Mouse (Mus musculus): ENCODE data around the gene Sh2d6.
"Not testable (repeated sequence)": the region's sequence is repeated elsewhere in the genome, so short reads cannot be mapped to it uniquely, and the experiment has no call there.

The Sh2d6 gene

DNA sequence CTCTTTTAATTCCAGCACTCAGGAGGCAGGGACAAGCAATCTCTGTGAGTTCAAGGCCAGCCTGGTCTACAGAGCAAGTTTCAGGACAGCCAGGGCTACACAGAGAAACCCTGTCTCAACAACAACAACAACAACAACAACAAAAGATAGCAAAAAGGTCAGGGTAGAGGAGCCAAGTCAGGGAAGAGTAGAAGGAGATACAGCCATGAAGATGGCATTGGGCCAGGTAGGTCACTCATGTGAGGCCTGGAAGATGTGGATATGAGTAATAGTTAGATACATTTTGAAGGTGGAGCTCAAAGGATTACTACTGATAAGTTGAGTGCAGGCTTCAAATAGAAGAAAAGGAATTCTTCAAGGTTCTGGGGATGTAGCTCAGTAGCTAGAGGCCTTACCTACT, 18.2 kb downstream of the Sh2d6 start:
- DNase-seq (ENCODE audit: low spot score) = no peak

DNA sequence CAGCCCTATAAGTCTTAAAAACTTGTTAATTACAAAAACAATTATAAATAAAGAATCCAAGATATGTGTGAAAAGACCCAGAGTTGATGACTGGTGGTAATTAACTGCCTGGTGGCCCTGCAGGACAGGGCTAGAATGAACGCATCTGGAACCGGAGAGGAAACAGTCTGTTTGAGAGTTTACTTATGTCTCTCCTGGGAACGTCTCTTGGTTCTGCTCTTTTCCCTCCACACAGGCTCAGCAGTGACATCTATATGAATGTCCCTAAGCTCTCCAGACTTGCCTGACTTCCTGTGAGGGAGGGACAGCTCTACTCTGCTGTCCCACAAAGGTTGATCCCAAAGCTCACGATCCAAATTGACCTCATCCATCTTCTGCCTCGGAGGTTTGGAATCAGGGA, 22.6 kb downstream of the Sh2d6 start:
- no peak for DNase-seq (ENCODE audit: low spot score)

DNA sequence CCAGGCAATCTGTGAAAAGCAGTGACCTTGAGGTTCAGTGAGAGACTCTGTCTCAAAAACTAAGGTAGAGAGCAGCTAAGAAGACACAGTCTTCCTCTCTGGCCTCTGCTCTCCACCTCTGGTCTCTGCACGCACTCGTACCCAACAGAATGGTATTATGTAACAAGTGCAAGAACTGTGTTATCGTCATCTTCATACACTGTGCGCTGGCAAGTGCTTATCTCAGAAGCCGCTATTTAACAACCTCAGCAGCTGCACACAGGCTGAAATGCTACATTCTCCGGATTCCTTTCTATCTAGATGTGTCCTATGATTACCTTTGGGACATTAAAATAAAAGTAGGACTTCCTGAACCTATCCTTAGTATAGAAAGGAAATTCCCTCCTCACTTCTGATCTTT, 28.6 kb downstream of the Sh2d6 start:
- DNase-seq (ENCODE audit: low spot score) = no peak

DNA sequence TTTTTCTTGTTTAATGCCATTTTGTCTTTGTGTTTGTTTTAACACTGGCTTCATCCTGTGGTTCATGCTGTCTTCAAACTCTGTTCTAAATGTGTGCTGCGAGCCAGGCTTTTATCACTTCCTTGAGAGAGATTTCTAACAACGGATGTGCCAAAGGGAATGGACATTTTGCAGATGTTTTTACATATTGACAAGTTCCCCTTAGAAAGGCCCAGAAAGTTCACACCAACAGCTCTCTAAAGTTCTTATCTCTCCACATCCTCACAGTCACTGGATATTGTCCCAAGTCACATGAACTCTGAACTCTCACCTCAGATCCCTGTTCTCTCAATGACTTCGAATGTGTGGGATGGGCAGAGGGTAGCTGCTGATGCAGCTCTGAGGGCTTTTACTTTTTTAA, 30.4 kb downstream of the Sh2d6 start:
- no peak for DNase-seq (ENCODE audit: low spot score)

DNA sequence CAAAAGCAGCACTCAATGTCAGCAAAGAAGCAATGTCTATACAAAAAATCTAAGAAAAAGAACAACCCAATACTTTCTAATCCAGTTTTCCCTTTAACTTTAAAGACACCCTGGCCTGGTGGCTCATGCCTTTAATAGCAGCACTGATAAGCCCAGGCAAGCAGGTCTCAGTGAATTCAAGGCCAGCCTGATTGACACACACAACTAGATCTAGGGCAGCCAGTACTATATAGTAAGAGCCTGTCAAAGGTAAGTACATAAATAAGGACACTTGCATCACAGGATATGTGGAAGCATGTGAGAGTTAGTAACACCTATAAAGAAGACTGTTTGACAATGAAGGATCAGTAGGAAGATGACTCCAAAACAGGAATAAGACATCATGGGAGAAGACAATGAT, 32.0 kb downstream of the Sh2d6 start:
- DNase-seq (ENCODE audit: low spot score) = no peak

DNA sequence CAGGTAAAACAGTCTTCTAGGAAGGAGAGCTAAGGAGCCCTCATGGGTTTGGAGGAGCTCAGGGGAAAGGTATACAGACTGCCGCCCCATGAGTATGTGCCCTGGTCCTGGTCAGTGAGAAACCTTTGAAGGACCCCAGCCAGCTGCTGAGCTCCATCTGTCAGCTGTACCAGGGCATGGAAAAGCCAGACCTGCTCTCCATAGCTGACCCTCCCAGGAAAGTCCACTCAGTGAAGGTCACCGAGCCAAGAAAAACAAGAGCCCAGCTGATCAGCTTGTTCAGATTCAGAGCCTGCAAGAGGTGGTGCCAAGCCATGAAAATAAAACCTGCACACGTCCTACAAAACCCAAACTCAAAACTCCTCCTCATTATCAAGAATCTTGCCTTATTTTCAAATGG, 32.7 kb downstream of the Sh2d6 start:
- DNase-seq (ENCODE audit: low spot score) = no peak

DNA sequence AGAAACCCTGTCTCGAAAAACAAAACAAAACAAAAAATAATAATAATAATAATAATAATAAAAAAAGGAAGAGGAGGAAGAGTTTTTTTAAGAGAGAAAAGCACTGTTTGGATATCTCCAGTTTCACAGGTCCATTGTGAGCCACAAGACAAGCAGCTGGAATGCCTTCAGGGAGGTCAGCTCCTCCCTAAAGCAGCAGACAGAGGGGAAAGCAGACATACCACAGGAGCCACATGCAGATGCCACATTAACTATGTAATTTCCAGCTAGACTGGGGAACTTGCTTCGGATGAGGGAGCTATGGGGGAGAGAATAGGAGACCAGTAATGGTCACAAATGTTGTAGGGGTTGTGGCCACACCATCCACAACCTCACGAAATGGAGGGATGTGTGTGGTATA, 34.2 kb downstream of the Sh2d6 start:
- no peak for DNase-seq (ENCODE audit: low spot score)

DNA sequence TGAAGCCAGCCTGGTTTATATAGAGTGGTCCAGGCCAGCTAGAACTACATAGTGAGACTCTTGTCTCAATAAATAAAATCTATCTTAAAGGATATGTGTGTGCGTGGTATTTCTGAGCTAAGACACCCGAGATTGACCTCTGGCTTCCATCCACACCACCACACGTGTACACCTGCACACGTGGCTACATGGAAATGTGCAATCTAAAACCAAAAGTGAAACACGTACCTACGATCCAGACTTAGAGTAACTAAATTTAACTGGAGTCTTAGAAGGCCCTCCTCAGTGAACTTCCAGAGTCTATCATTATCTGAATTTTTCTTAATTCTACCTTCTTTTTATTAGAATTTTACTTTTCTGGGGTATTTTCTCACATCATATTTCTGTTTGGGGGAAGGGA, 35.2 kb downstream of the Sh2d6 start:
- DNase-seq (ENCODE audit: low spot score) = no peak

DNA sequence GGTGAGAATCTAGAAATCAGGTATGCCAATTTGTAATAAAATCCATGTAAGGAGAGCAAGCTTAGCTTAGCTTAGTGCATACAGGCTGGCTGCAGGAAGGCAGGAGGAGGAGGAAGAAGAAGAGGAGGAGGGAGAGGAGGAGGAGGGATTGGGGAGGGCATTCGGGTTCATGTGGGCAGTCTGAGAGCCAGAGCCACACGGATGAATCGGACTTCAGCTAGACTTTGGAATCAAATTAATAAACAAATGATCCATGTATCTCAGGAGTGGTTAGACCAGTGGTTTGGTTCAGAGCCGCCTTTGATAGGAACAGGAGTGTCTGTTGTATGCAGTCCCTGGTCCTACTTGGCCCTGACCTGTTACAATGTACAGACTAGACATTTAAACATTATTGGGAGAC, 36.6 kb downstream of the Sh2d6 start:
- no peak for DNase-seq (ENCODE audit: low spot score)

DNA sequence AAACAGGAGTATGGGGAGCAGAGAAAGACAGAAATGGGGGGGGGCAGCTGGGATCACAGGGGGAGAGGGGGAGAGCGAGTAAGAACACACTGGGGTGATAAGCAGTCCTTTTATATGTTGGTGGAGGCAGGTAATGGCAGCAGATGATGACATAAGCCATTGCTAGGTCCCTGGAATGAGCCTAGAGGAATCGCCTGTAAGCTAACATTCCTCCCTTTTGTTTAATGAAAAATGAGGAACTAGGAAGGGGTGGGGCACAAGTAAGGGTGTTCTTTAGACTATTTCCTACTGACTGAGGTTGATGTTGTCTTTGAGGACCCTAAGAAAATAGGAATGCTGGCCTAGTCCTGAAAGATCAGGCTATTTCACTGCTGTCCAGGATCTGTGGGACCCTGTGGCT, 39.4 kb downstream of the Sh2d6 start:
- no peak for DNase-seq (ENCODE audit: low spot score)

DNA sequence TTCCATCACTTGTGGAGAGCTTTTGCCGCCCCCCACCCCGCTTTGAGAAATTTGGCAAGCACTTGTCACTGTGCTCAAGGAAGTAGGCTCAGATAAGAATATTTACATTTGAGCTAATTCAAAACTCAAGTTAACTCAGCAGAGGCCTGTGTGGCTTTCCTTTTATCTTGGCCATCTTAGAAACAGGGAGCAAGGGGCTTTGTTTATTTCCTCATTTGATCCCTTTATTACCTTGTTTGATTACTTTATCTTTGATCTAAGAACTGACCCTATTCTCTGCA, 41.1 kb downstream of the Sh2d6 start:
- no peak for DNase-seq (ENCODE audit: low spot score)

DNA sequence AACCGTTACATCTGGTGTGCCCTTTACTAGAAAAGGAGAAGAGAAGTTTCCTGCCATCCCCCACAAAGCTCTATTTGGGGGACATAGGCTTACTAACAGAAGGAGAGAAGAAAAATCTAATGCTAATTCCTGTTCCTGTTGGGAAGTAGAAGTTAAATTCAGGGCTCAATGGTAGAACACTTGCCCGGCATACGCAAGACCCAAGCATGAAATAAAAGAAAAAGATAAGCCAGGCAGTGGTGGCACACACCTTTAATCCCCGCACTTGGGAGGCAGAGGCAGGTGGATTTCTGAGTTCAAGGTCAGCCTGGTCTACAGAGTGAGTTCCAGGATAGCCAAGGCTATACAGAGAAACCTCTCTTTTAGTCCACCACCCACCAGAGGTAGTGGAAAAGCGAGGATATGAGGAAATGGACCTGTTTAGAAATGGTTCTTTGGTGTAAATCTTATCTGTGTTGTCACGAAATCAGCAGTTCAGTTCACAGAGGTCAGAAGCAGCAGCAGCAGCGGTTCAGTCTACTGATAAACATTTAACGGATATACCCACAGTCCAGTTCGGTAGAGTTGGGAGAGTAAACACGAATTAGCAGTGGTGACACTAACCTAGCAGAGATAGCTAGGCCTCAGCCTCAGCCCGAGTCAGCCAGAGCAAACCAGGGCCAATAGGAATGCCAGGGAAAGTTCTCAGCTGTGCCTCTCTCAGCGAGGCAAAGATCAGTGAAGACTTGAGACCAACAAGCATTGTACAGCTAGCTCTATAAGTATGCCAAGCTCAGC, 41.7 kb downstream of the Sh2d6 start:
- DNase-seq (ENCODE audit: low spot score) = no peak

DNA sequence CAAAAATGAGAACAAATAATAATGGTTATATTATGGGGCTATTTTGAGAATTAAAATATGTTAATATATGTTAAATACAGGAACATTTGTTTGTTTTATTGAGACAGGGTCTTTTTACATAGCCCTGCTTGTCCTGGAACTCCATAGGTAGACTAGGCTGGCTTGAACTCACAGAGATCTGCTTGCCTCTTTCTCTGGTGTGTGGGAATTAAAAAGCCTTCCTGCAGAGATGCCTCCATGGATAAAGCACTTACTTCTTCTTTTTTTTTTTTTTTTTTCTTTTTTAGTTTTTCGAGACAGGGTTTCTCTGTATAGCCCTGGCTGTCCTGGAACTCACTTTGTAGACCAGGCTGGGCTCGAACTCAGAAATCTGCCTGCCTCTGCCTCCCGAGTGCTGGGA, 42.8 kb downstream of the Sh2d6 start:
- not testable (repeated sequence) for DNase-seq (ENCODE audit: low spot score)

DNA sequence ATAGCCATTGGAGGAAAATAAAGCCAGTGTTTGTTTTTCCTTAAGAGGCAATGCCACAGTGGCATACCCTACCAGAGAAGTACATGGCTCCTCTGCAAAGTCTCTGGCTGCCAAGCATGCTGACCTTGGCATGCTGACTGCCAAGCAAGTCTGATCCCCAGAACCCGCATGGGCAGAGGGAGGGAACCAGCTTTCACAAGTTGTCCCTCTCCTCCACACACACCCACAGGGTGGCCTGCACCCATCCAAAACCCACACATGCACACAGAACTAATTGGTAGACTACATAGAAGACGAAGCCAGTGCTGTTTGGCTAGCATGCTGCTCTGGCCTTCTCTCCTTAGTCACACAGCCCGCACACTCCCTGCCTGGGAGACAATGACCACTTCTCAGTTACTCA, 43.9 kb downstream of the Sh2d6 start:
- no peak for DNase-seq (ENCODE audit: low spot score)

DNA sequence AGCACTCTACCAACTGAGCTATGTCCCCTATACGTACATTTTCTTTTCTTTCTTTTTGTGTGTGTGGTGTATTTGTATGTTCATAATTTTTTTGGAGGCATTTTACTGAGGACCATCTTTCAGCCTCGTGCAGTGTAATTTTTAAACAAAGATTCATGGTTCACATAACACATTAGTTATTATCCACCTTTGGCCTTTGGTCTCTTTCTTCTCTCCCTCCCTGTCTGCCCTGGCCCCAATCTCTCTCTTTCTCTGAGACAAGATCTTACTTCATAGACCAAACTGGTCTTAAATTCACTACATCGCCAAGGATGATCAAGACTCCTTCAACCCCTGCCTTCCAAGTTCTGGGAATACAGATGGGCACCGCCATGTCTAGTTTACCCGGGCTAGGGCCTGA, 44.7 kb downstream of the Sh2d6 start:
- no peak for DNase-seq (ENCODE audit: low spot score)

DNA sequence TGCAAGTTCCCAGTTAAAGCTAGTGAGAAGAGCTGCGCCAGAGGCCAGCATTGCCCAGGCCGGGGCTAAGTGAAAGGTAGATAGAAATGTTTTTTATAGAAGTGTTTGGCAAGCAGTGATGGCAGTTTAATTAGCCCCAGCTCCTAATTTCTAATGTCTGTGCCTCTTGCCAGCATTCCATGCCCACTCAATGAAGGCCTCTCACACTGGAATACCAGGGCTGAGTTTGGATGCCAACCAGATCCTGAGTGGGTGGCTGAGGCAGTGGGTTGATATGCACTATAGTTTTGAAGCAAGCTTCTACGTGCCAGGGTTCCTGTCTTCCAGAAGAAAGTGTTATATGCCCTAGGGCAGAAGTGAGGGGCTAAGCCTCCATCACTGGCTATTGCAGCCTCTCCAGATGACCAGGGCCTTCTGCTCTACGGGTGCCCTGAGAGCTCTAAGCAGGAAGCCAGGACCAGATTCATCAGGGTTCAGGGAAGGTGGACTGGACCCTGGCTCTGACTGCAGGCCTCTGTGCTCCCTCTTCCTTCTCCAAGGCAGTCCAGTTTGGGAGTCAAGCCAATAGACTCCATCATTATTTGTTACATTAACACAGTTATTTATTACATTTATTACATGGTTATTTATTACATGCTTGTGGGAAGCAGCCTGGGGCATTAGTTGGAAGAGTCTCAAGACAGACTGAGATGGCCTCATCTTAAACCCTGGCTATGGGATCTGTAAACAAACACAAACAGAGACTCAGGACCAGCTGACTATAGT, 46.1 kb downstream of the Sh2d6 start:
- DNase-seq (ENCODE audit: low spot score) = peak; percentile 55

DNA sequence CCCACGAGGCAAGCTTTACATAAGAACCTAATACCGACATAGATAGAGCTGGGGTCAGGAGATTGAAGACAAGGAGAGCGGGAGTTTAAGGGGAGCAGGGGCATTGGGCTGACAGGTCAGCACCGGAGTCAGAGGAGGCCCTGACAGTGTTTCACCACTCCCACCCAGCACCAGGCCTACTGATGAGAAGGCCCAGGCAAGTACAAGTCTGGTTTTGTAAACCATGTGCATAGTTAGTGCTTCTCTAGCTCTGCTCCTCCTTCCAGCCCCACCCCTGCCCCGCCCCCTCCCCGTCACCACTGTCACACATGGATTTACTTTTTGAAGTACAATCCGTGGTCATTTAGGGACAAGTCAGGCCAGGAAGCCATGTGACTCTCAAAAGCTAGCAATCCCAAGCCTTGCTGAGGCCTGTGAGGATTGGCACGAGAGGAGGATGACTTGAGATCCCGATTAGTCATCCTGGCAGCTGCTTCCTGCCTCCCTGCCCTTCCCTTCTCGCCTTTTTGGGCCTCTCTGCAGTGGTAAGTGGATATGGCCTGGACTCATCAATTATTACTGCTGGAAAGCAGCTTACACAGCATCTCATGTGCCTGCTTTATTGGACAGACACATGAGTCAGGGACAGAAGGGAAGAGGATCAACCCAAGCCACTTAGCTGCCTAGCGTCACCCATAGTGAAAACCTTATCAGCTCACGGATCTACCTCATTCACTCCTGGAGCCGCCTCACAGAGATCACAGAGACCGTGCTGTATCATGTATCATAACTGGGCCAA, 48.1 kb downstream of the Sh2d6 start:
- no peak for DNase-seq (ENCODE audit: low spot score)

DNA sequence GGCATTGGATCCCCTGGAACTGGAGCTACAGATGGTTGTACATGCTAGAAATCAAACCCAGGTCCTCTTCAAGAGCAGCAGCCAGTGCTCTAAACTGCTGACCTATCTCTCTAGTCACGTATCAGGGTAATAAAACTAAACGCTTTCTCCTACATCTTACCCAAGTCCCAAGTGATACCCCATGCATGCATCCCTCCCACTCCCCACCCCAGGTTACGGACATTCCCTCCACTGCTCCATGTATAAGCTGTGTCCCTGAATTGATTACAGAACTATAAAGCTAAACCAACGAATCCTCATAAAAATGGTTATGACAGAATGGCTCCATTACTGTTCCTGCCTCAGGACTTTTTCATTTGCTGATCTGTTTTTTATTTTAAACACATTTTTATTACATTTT, 55.3 kb downstream of the Sh2d6 start:
- DNase-seq (ENCODE audit: low spot score) = no peak

DNA sequence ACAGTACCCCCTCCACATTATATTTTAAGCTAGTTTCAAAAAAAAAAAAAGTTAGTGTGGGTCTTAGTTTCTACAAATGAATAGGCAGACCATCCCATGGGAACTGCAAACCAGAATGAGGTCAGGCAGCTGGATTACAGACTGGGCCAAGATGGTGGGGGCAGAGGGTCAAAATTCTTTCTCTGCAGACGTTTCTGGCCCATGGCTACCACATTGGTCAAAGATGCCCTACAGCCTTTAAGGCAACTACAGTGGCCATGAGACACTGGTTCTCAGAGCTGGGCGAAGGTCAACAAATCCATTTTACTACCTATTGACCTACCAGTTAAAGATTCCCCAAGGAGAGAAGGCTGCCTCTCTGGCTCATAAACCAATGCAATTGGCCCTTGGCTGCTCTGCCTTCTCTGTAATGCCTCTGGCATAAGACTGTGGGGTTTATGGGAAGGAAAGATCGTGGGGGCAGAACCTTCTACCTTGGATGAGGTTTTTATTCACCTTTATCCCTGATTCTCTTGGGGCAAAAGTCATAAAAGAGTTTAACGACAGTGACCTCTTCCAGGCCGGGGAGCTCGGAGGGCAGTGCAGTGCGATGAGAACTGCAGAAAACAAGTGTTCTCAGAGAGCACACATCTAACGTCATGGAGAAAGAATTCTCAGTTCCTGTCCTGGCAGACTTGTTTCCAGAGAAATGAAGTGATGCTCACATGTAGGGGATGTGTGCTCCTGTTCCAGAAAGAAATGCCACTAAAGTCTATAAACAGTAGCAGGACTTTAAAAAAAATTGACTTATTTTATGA, 55.9 kb downstream of the Sh2d6 start:
- DNase-seq (ENCODE audit: low spot score) = no peak

Data from layer of hippocampus, adult 11-12 months (tissue).